Mouse (Mus musculus) right cerebral cortex, postnatal 10 days (tissue): ENCODE measurements at regions not wholly inside any gene's neighbourhood (a gene's known extent, or its start where the extent isn't known, plus 50 kb on each side); places are given as distances from the start of the nearest gene placed in this dataset.

Experiments used
- DNase-seq, 2 experiments: peaks; one replicate each; pipeline ENCODE4 v3.0.0; 2021; ENCODE audit warnings: low spot score in 2 of 2

- DNase-seq = no peak
Measured at GRCm38 (mm10) chr14:13146959-13147535, 137.5 kb upstream of the Synpr start.

GRCm38 (mm10) chr14:13149617-13150016 is 135.0 kb upstream of the Synpr start:
- DNase-seq = no peak

- DNase-seq = no peak
Measured at GRCm38 (mm10) chr14:13151672-13152071, 132.9 kb upstream of the Synpr start.

- no peak for DNase-seq
Measured at GRCm38 (mm10) chr14:13176149-13176548, 108.4 kb upstream of the Synpr start.

GRCm38 (mm10) chr14:13177906-13178305 is 106.7 kb upstream of the Synpr start:
- peak; percentile 37 to 39 for DNase-seq

- DNase-seq = peak in 1 of 2 experiments; percentile 38
Measured at GRCm38 (mm10) chr14:13190801-13191200, 93.8 kb upstream of the Synpr start.

- no peak for DNase-seq
Measured at GRCm38 (mm10) chr14:13192746-13193145, 91.8 kb upstream of the Synpr start.

GRCm38 (mm10) chr14:13197330-13197892 is 87.2 kb upstream of the Synpr start:
- DNase-seq = no peak

GRCm38 (mm10) chr14:13198491-13198890 is 86.1 kb upstream of the Synpr start:
- DNase-seq = peak; percentile 49 to 58

- DNase-seq = no peak
Measured at GRCm38 (mm10) chr14:13212658-13213057, 71.9 kb upstream of the Synpr start.
